Mouse (Mus musculus) thymus, adult 2 months (tissue): ENCODE measurements around the gene Kcng1. TPM values are rescaled to one million over a fixed set of nuclear protein-coding genes. Genes with fewer than 3 reads are reported as not detected.

Experiments used
- DNase-seq: peaks from one replicate; pipeline ENCODE4 v3.0.0; 2021
- H3K27ac ChIP-seq: fragments of 200-500 bp; 2 replicates; pipeline ENCODE4 v1.5.1; 2012; ENCODE audit warnings: low read length, control low read depth; ENCODE audit not compliant: control insufficient read depth, insufficient read depth
- H3K27me3 ChIP-seq: fragments of 200-500 bp; 2 replicates; pipeline ENCODE4 v1.6.1; 2012; ENCODE audit warnings: mild to moderate bottlenecking, low read length, moderate library complexity, mixed read lengths; ENCODE audit not compliant: control insufficient read depth, insufficient read depth
- H3K36me3 ChIP-seq: fragments of 200-500 bp; 2 replicates; pipeline ENCODE4 v1.6.1; 2012; ENCODE audit warnings: mild to moderate bottlenecking, low read length, moderate library complexity; ENCODE audit not compliant: control insufficient read depth, insufficient read depth
- H3K4me1 ChIP-seq: fragments of 200-500 bp; replicated peaks from 2 replicates; pipeline ENCODE4 v1.6.1; 2012; ENCODE audit warnings: low read length; ENCODE audit not compliant: control insufficient read depth, insufficient read depth
- H3K4me3 ChIP-seq: fragments of 200-500 bp; 2 replicates; pipeline ENCODE4 v1.5.1; 2012; ENCODE audit warnings: mild to moderate bottlenecking, low read length, control low read depth, moderate library complexity; ENCODE audit not compliant: control insufficient read depth, insufficient read depth
- CTCF ChIP-seq: fragments of 200-500 bp; IDR thresholded peaks from 2 replicates; pipeline ENCODE4 v1.5.1; 2012; ENCODE audit warnings: mild to moderate bottlenecking, control low read depth, low read length, moderate library complexity, borderline replicate concordance; ENCODE audit not compliant: control insufficient read depth, poor library complexity, insufficient read depth; ENCODE audit errors: extremely low read depth
- POLR2A ChIP-seq: fragments of 200-500 bp; IDR thresholded peaks from 2 replicates; pipeline ENCODE4 v1.6.1; 2012; ENCODE audit warnings: mild to moderate bottlenecking, low read length, control low read depth, moderate library complexity; ENCODE audit not compliant: control insufficient read depth, poor library complexity, insufficient read depth; ENCODE audit errors: extremely low read depth
- WGBS: fragments of 180-500 bp; shearing (Covaris S2); methylation state at CpG from one replicate; pipeline ENCODE4 v1.1.7; 2018; 5-methylcytosine and 5-hydroxymethylcytosine counted together
- polyA plus RNA-seq: library from polyadenylated mRNA; depleted of rRNA; stranded (reverse); fragments of >200 nt; gene quantifications from 2 replicates; pipeline ENCODE4 v1.2.3, GENCODE M21; 2012

Gene Kcng1
- polyA plus RNA-seq, 1 experiment = 0.01 TPM

DNA sequence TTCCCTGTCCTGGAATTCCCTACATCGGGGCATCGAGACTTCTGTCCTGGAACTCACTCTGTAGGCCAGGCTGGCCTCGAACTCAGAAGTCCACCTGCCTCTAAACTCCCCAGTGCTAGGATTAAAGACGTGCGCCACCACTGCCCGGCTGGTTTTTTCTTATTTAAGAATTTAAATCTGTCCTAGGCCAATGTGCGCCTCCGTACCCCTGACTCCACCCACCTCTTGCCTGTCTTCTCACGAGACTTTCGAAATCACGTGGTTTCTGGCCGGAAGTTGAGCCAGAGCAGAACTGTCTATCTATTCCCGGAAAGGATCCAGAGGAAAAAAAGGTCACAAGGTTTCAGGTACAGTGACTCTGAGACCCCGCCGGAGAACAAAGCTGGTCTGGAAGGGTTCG is 29.5 kb upstream of the Kcng1 start:
- no peak for TF ChIP-seq CTCF
- TF ChIP-seq POLR2A = no peak
- no peak for DNase-seq
- H3K36me3 ChIP-seq = no peaks in the 10 kb centered on the region
- no peak overlapping the region for H3K4me3 ChIP-seq
- H3K27me3 ChIP-seq = no peaks in the 10 kb centered on the region
- H3K4me1 ChIP-seq = no peaks in the 10 kb centered on the region
- no peak overlapping the region for H3K27ac ChIP-seq
- WGBS = 92% methylated on average over 16 of the region's 16 CpGs

DNA sequence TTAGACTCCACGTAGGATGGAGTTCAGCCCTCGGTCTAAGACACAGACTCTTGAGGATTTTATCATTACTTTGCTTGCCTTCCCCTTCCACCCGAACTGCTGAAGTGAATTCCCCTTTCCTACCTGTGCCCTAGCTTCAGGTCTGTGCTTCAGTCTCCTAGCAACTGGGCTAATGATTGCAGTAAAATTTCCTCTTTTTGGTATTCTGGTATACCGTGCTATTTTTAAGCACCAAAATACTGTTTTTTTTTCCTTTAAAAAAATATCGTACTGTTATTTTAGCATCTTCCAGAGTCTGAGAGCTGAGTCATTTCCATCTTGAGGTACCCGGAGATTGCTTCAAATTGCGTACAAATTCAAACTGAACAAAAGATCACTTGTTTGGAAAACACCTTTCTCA is 27.4 kb upstream of the Kcng1 start:
- Histone ChIP-seq H3K4me3 (no peak overlapping the region), H3K4me1 (no peaks in the 10 kb centered on the region), H3K27me3 (no peaks in the 10 kb centered on the region), H3K27ac (no peak overlapping the region), H3K36me3 (no peaks in the 10 kb centered on the region)
- 12% methylated on average over 7 of the region's 7 CpGs for WGBS
- DNase-seq = no peak
- no peak for TF ChIP-seq POLR2A
- TF ChIP-seq CTCF = no peak

DNA sequence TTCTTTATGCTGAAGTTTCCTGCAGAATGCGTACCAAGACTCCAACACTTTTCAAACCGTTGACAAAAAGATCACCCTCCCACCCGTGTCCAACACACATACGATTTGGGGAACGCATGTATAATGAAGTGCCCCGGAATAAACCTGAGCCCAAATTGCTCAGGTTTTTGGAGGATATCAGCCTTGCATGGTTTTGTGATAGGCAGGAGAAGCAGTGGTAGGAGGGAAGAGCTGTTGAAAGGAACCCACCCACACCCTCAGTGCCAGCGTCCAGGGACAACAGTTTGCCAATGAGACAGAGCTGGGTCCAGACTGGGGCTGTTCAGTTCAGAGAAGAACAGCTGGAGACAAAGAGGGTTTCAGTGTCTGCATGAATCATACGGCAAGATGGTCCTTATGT is 18.1 kb upstream of the Kcng1 start:
- Histone ChIP-seq H3K27ac (no peak overlapping the region), H3K36me3 (no peaks in the 10 kb centered on the region), H3K4me3 (no peak overlapping the region), H3K4me1 (no peaks in the 10 kb centered on the region), H3K27me3 (no peaks in the 10 kb centered on the region)
- WGBS = 86% methylated on average over 8 of the region's 8 CpGs
- DNase-seq = no peak
- TF ChIP-seq CTCF (no peak), POLR2A (no peak)

DNA sequence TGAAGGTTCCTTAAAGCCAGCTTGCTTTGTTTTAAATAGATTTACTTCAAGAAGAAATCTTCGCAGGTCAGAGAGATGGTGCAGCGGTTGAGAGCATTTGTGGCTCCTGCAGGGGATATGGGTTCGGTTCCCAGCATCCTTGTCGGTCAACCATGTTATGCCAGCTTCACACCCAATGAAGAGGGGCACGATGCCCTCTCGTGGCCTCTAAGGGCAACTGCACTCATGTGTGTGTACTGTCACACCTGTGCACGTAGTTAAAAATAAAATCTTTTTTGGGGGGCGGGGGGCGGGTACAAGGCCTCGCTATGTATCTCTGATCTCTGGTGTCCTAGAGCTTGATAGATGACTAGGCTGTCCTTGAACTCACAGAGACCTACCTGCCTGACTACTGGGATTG is 15.0 kb upstream of the Kcng1 start:
- Histone ChIP-seq H3K27me3 (no peaks in the 10 kb centered on the region; the same call in 1 of the 2 replicates), H3K36me3 (no peaks in the 10 kb centered on the region), H3K4me1 (no peaks in the 10 kb centered on the region), H3K4me3 (no peak overlapping the region), H3K27ac (no peak overlapping the region)
- TF ChIP-seq POLR2A = no peak
- TF ChIP-seq CTCF = no peak
- DNase-seq = no peak
- WGBS = 92% methylated on average over 10 of the region's 10 CpGs

DNA sequence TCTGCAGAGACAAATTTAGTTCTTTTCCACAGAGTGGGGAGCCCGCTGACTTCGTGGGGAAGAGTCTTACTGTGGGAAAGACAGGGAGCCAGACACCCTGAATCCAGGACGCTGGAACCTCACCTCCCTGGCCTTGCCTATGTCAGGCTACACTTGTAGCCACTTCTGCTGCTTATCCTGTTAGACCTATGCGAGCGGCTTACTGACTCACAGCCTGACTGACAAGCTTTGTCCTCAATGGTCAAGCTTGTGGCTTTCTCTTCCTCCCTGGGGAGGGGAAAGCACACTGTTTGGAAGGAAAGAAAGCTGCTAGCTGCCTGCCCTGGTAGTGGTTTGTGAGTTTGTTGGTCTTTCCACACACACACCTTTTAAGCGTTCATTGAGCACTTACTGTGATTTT is 11.0 kb upstream of the Kcng1 start:
- 16% methylated on average over 6 of the region's 6 CpGs for WGBS
- TF ChIP-seq CTCF = no peak
- TF ChIP-seq POLR2A = no peak
- Histone ChIP-seq H3K27me3 (no peaks in the 10 kb centered on the region; the same call in 1 of the 2 replicates), H3K4me3 (no peak overlapping the region), H3K36me3 (no peaks in the 10 kb centered on the region), H3K4me1 (no peaks in the 10 kb centered on the region), H3K27ac (no peak overlapping the region)
- no peak for DNase-seq

DNA sequence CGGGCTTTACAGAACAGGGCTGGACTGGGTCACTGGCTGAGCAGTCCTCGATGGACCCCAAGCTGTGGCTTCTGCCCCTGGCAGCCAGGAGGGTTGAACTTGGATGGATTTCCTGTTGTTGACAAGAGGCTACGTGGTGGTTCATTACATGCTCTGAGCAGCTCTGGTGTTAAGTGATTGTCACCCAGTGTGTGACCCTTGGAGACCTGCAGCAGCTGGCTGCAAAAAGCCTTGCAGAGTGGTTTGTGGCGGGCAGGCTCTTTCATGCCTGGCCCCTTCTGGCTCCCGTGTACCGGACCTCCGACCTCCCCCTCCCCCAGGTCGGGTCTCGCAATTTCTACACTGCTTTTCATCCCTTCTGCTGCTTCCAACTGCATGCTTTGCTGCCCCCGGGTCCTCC is 10.5 kb upstream of the Kcng1 start:
- Histone ChIP-seq H3K4me1 (no peaks in the 10 kb centered on the region), H3K36me3 (no peaks in the 10 kb centered on the region), H3K4me3 (no peak overlapping the region), H3K27ac (no peak overlapping the region), H3K27me3 (no peaks in the 10 kb centered on the region; the same call in 1 of the 2 replicates)
- TF ChIP-seq CTCF (no peak), POLR2A (no peak)
- WGBS = 10% methylated on average over 10 of the region's 10 CpGs
- no peak for DNase-seq

DNA sequence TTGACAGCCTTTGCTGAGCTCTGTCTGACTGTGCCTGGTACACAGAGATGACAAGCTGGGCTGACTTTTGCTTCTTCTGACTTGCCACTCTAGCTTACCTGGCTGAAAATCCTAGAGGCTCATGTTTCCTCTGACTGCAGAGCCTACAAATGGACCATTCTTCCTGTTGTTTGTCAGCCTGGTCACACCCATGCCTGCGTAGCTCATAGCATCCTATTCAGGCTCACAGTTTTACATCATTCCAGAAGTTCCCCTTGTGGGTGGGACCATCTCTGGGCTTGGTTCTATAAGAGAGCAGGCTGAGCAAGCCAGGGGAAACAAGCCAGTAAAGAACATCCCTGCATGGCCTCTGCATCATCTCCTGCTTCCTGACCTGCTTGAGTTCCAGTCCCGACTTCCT is 8.3 kb upstream of the Kcng1 start:
- Histone ChIP-seq H3K4me3 (no peak overlapping the region), H3K36me3 (no peaks in the 10 kb centered on the region), H3K27ac (no peak overlapping the region), H3K27me3 (no peaks in the 10 kb centered on the region; the same call in 1 of the 2 replicates), H3K4me1 (no peaks in the 10 kb centered on the region)
- WGBS = 83% methylated on average over 2 of the region's 2 CpGs
- DNase-seq = no peak
- TF ChIP-seq POLR2A = no peak
- TF ChIP-seq CTCF = no peak
